Mouse (Mus musculus) heart, embryonic 11.5 days (tissue): ENCODE measurements around the gene Ccdc181. TPM values are rescaled to one million over a fixed set of nuclear protein-coding genes. Genes with fewer than 3 reads are reported as not detected.

Experiments
- ATAC-seq: fragments of 200-750 bp; cut with Nextera tagmentation; replicated peaks from 2 replicates; pipeline ENCODE4 v1.8.0; 2017; ENCODE audit warnings: moderate library complexity; ENCODE audit not compliant: insufficient number of reproducible peaks, low FRiP score, low TSS enrichment
- H3K27ac ChIP-seq: fragments of 300-500 bp; sonication (generic); 2 replicates; pipeline ENCODE4 v1.5.1; 2014; ENCODE audit warnings: mild to moderate bottlenecking, low read depth, low read length
- H3K27me3 ChIP-seq: fragments of 300-500 bp; sonication (generic); 2 replicates; pipeline ENCODE4 v1.6.1; 2014; ENCODE audit warnings: mild to moderate bottlenecking, low read length, mixed read lengths; ENCODE audit not compliant: control insufficient read depth, insufficient read depth
- H3K36me3 ChIP-seq: fragments of 300-500 bp; sonication (generic); 2 replicates; pipeline ENCODE4 v1.6.1; 2014; ENCODE audit warnings: mild to moderate bottlenecking, low read length, moderate library complexity, mixed read lengths; ENCODE audit not compliant: control insufficient read depth, insufficient read depth
- H3K4me1 ChIP-seq: fragments of 300-500 bp; sonication (generic); 2 replicates; pipeline ENCODE4 v1.6.1; 2014; ENCODE audit warnings: low read length; ENCODE audit not compliant: control insufficient read depth, insufficient read depth
- H3K4me2 ChIP-seq: fragments of 300-500 bp; sonication (generic); 2 replicates; pipeline ENCODE4 v1.6.1; 2014; ENCODE audit warnings: mild to moderate bottlenecking, moderate library complexity
- H3K4me3 ChIP-seq: fragments of 300-500 bp; sonication (generic); 2 replicates; pipeline ENCODE4 v1.5.1; 2014; ENCODE audit warnings: low read depth, low read length
- H3K9ac ChIP-seq: fragments of 300-500 bp; sonication (generic); 2 replicates; pipeline ENCODE4 v1.6.1; 2014; ENCODE audit warnings: mild to moderate bottlenecking, low read depth, low read length, moderate library complexity
- H3K9me3 ChIP-seq: fragments of 300-500 bp; sonication (generic); replicated peaks from 2 replicates; pipeline ENCODE4 v1.6.1; 2016; ENCODE audit warnings: low read length; ENCODE audit not compliant: control insufficient read depth
- WGBS: fragments of 180-500 bp; shearing (Covaris S2); extraction: QIAGEN DNeasy Blood & Tissue Kit; methylation state at CpG from one replicate; pipeline ENCODE4 v1.1.7; 2014; ENCODE audit not compliant: insufficient replicate concordance; 5-methylcytosine and 5-hydroxymethylcytosine counted together
- polyA plus RNA-seq: library from polyadenylated mRNA; unstranded; fragments of >200 nt; fragmentation: Nextera tagmentation; extraction: Ambion mirVana; gene quantifications from 2 replicates; pipeline ENCODE4 v1.2.1, GENCODE M21; 2014

Ccdc181 gene
- polyA plus RNA-seq, 1 experiment from 2014 or later: 8.4 TPM

- H3K27ac ChIP-seq: peak overlapping the region; percentile 79
- no peaks in the 10 kb centered on the region for H3K36me3 ChIP-seq
- H3K4me2 ChIP-seq: peak overlapping the region; percentile 57
- WGBS: 24% methylated on average over 14 of the region's 14 CpGs
- H3K9me3 ChIP-seq: no peaks in the 10 kb centered on the region
- peak overlapping the region; percentile 28; the same call in 1 of the 2 replicates for H3K9ac ChIP-seq
- H3K4me1 ChIP-seq: peaks cover 18% of the 10 kb centered on the region
- ATAC-seq: 0 out of 2 replicates have a peak, but pooled peaks have one; percentile 23
- H3K4me3 ChIP-seq: peak overlapping the region; percentile 16; the same call in 1 of the 2 replicates
- H3K27me3 ChIP-seq: no peaks in the 10 kb centered on the region
Observed at GRCm38 (mm10) chr1:164319542-164320140, 44.3 kb downstream of the Ccdc181 start.

- no peaks in the 10 kb centered on the region for H3K36me3 ChIP-seq
- H3K4me3 ChIP-seq: no peak overlapping the region
- H3K4me2 ChIP-seq: no peak overlapping the region
- H3K27ac ChIP-seq: no peak overlapping the region
- H3K27me3 ChIP-seq: no peaks in the 10 kb centered on the region
- H3K4me1 ChIP-seq: peaks cover 18% of the 10 kb centered on the region
- no peak overlapping the region for H3K9ac ChIP-seq
- no peaks in the 10 kb centered on the region for H3K9me3 ChIP-seq
- ATAC-seq: no peak
- WGBS: 48% methylated on average over 5 of the region's 5 CpGs
Observed at GRCm38 (mm10) chr1:164320731-164321130, 45.3 kb downstream of the Ccdc181 start.

DNA sequence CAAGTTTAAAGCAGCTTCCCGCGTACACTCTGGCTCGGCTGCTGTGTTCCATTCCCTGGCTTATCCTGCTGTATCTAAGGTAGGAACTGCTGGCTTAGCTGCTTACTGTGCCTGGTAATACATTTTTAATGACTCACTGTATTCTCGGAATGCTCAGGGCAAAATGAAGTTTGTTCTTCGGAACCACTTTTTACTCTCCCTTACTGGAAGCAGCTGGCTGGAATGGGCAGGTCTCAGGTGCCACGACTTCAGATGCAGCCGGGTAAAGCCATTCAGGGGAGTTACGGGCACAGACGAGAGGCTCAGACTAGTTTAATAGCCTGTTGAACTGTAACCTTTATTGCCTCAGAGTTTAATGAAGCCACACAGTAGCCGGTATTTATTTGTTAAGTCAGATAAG lies 46.0 kb downstream of the Ccdc181 start:
- Histone ChIP-seq H3K4me1 (peaks cover 18% of the 10 kb centered on the region), H3K4me3 (no peak overlapping the region), H3K4me2 (no peak overlapping the region), H3K27me3 (no peaks in the 10 kb centered on the region), H3K27ac (no peak overlapping the region), H3K36me3 (no peaks in the 10 kb centered on the region), H3K9me3 (no peaks in the 10 kb centered on the region), H3K9ac (no peak overlapping the region)
- no peak for ATAC-seq
- WGBS: 76% methylated on average over 10 of the region's 10 CpGs

- no peaks in the 10 kb centered on the region for H3K36me3 ChIP-seq
- no peak for ATAC-seq
- H3K27me3 ChIP-seq: no peaks in the 10 kb centered on the region
- no peaks in the 10 kb centered on the region for H3K9me3 ChIP-seq
- 70% methylated on average over 8 of the region's 8 CpGs for WGBS
- no peak overlapping the region for H3K4me3 ChIP-seq
- no peak overlapping the region for H3K4me2 ChIP-seq
- peaks cover 12% of the 10 kb centered on the region for H3K4me1 ChIP-seq
- H3K9ac ChIP-seq: no peak overlapping the region
- H3K27ac ChIP-seq: no peak overlapping the region
Observed at GRCm38 (mm10) chr1:164322987-164323650, 47.7 kb downstream of the Ccdc181 start.

DNA sequence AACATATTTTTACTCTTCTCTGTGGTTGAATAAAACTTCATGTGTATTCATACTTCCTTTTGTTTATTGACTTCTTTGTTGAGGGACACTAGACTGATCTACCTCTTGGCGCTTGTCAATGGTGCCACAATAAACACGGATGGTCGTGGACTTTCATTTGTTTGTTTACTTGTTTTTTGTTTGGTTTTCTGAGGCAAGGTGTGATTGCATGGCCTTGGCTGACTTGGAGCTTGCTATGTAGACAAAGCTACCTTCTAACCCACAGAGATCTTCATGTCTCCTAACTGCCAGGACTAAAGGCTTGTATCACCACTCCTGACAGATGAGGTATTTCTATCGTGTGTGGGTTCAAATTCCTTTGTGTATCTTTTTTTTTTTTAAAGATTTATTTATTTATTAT lies 48.8 kb downstream of the Ccdc181 start:
- no peak for ATAC-seq
- Histone ChIP-seq H3K4me1 (peaks cover 12% of the 10 kb centered on the region), H3K27ac (no peak overlapping the region), H3K36me3 (0 out of 2 replicates have a peak, but pooled peaks cover 2% of the 10 kb centered on the region), H3K4me3 (no peak overlapping the region), H3K9ac (no peak overlapping the region), H3K9me3 (no peaks in the 10 kb centered on the region), H3K27me3 (no peaks in the 10 kb centered on the region), H3K4me2 (no peak overlapping the region)
- WGBS: 83% methylated on average over 4 of the region's 4 CpGs

DNA sequence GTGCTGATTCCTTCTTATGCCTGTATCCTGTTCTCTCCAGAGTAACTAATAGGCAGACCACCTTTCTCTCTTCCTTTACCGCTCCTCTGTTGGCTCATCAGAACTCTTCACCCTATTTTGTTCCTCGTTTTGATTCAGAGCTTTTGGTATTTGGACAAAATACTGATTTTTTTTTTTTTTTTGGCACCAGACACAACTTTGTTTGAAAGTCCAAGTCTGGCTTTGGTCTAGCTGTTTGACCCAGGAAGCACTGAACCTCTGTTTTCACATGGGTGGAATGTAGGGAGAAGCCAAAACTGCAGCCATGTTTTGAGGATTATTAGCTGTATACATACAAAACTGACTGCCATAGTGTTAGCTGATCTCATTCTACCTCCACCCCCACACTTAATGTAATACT lies 49.5 kb downstream of the Ccdc181 start:
- Histone ChIP-seq H3K4me1 (peaks cover 7% of the 10 kb centered on the region), H3K27me3 (no peaks in the 10 kb centered on the region), H3K9me3 (no peaks in the 10 kb centered on the region), H3K4me2 (no peak overlapping the region), H3K9ac (no peak overlapping the region), H3K36me3 (0 out of 2 replicates have a peak, but pooled peaks cover 2% of the 10 kb centered on the region), H3K27ac (no peak overlapping the region), H3K4me3 (no peak overlapping the region)
- 84% methylated on average over 2 of the region's 2 CpGs for WGBS
- no peak for ATAC-seq

DNA sequence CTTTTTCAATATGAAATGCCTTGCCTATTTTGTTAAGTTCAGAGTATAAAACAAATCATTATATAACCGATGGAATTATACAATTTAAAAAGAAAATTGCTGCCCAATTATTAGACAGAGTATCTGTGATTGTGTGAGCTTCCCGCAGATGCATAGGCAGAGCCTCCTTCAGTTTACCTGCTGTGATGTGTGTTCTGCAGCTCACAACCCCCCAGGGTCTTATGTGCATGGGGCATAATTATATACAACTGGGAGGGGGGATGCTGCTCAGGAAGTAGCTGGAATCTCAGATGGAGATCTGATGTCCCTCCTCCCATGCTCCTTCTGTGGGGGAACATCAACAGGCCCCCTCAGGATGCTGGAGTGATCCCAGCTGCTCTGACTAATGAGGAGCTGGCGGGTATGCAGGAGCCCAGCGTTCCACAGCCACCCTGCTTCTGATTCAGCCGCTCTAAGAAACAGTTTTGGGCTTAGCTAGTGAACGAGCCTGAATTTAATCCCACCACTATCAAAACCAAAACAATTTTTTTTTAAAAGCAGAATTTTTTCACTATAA lies 51.3 kb downstream of the Ccdc181 start:
- Histone ChIP-seq H3K4me3 (no peak overlapping the region), H3K36me3 (0 out of 2 replicates have a peak, but pooled peaks cover 2% of the 10 kb centered on the region), H3K27me3 (no peaks in the 10 kb centered on the region), H3K9ac (no peak overlapping the region), H3K4me1 (no peaks in the 10 kb centered on the region; the same call in 1 of the 2 replicates), H3K27ac (no peak overlapping the region), H3K9me3 (no peaks in the 10 kb centered on the region), H3K4me2 (no peak overlapping the region)
- WGBS: 61% methylated on average over 6 of the region's 6 CpGs
- no peak for ATAC-seq

- Histone ChIP-seq H3K9ac (no peak overlapping the region), H3K9me3 (no peaks in the 10 kb centered on the region), H3K27me3 (no peaks in the 10 kb centered on the region), H3K4me1 (no peaks in the 10 kb centered on the region; the same call in 1 of the 2 replicates), H3K36me3 (0 out of 2 replicates have a peak, but pooled peaks cover 2% of the 10 kb centered on the region), H3K4me3 (no peak overlapping the region), H3K4me2 (no peak overlapping the region), H3K27ac (no peak overlapping the region)
- ATAC-seq: no peak
- WGBS: 80% methylated on average over 7 of the region's 7 CpGs
Observed at GRCm38 (mm10) chr1:164327764-164328163, 52.4 kb downstream of the Ccdc181 start.
